Mouse (Mus musculus) stomach, embryonic 16.5 days (tissue): ENCODE measurements at regions not wholly inside any gene's neighbourhood (a gene's known extent, or its start where the extent isn't known, plus 50 kb on each side); places are given as distances from the start of the nearest gene placed in this dataset.
A peak's percentile ranks its signal among the peaks of the same experiment; 100 is the strongest.

Source experiments
- ATAC-seq: fragments of 200-750 bp; cut with Nextera tagmentation; 2 replicates; pipeline ENCODE4 v1.8.0; 2017; ENCODE audit warnings: moderate number of reproducible peaks, moderate TSS enrichment; ENCODE audit not compliant: insufficient read depth, low FRiP score
- H3K27ac ChIP-seq: fragments of 300-500 bp; sonication (generic); 2 replicates; pipeline ENCODE4 v1.5.1; 2014; ENCODE audit warnings: low read length
- H3K27me3 ChIP-seq: fragments of 300-500 bp; sonication (generic); 2 replicates; pipeline ENCODE4 v1.6.1; 2014; ENCODE audit warnings: low read length, control low read depth, mixed read lengths; ENCODE audit not compliant: control insufficient read depth, insufficient read depth
- H3K36me3 ChIP-seq: fragments of 300-500 bp; sonication (generic); 2 replicates; pipeline ENCODE4 v1.6.1; 2014; ENCODE audit warnings: low read length; ENCODE audit not compliant: control insufficient read depth, insufficient read depth
- H3K4me1 ChIP-seq: fragments of 300-500 bp; sonication (generic); 2 replicates; pipeline ENCODE4 v1.6.1; 2014; ENCODE audit warnings: low read length, control low read depth, mixed read lengths; ENCODE audit not compliant: control insufficient read depth, insufficient read depth
- H3K4me2 ChIP-seq: fragments of 300-500 bp; sonication (generic); 2 replicates; pipeline ENCODE4 v1.6.1; 2014; ENCODE audit warnings: low read depth, low read length, mixed read lengths
- H3K4me3 ChIP-seq: fragments of 300-500 bp; sonication (generic); replicated peaks from 2 replicates; pipeline ENCODE4 v1.5.1; 2014; ENCODE audit warnings: mild to moderate bottlenecking, low read length
- H3K9ac ChIP-seq: fragments of 300-500 bp; sonication (generic); 2 replicates; pipeline ENCODE4 v1.6.1; 2014; ENCODE audit warnings: low read length
- H3K9me3 ChIP-seq: fragments of 300-500 bp; sonication (generic); replicated peaks from 2 replicates; pipeline ENCODE4 v1.6.1; 2016; ENCODE audit warnings: low read length, control low read depth; ENCODE audit not compliant: control insufficient read depth
- WGBS: fragments of 180-500 bp; shearing (Covaris S2); extraction: QIAGEN DNeasy Blood & Tissue Kit; methylation state at CpG from one replicate; pipeline ENCODE4 v1.1.7; 2014; 5-methylcytosine and 5-hydroxymethylcytosine counted together

GRCm38 (mm10) chr10:99519479-99519878 lies 240.0 kb downstream of the Csl start:
- Histone ChIP-seq H3K4me1 (peaks cover 9% of the 10 kb centered on the region), H3K27me3 (no peaks in the 10 kb centered on the region), H3K9ac (no peak overlapping the region), H3K36me3 (no peaks in the 10 kb centered on the region), H3K4me3 (no peak overlapping the region), H3K27ac (no peak overlapping the region), H3K9me3 (no peaks in the 10 kb centered on the region), H3K4me2 (no peak overlapping the region)
- WGBS: 45% methylated on average over 4 of the region's 4 CpGs
- ATAC-seq: no peak

GRCm38 (mm10) chr10:99523817-99524216 lies 235.6 kb downstream of the Csl start:
- no peak for ATAC-seq

GRCm38 (mm10) chr10:99524273-99525212 lies 234.9 kb downstream of the Csl start:
- ATAC-seq: peak; percentile 53; the same call in 1 of the 2 replicates
- Histone ChIP-seq H3K9ac (peak overlapping the region; percentile 49; the same call in 1 of the 2 replicates), H3K36me3 (no peaks in the 10 kb centered on the region), H3K27ac (peak overlapping the region; percentile 53; the same call in 1 of the 2 replicates), H3K27me3 (no peaks in the 10 kb centered on the region), H3K4me3 (peak overlapping the region; percentile 15), H3K9me3 (no peaks in the 10 kb centered on the region), H3K4me2 (peak overlapping the region; percentile 43), H3K4me1 (peaks cover 8% of the 10 kb centered on the region)
- WGBS: 16% methylated on average over 20 of the region's 20 CpGs

More at GRCm38 (mm10) chr10:99523817-99524216, 235.6 kb downstream of the Csl start:
- Histone ChIP-seq H3K9ac (no peak overlapping the region), H3K4me1 (peaks cover 11% of the 10 kb centered on the region), H3K27ac (no peak overlapping the region), H3K27me3 (no peaks in the 10 kb centered on the region), H3K9me3 (no peaks in the 10 kb centered on the region), H3K4me2 (peak overlapping the region; percentile 43), H3K36me3 (no peaks in the 10 kb centered on the region), H3K4me3 (no peak overlapping the region)
- 63% methylated on average over 5 of the region's 5 CpGs for WGBS

GRCm38 (mm10) chr10:99526148-99526547 lies 233.3 kb downstream of the Csl start:
- Histone ChIP-seq H3K27ac (no peak overlapping the region), H3K9me3 (no peaks in the 10 kb centered on the region), H3K36me3 (no peaks in the 10 kb centered on the region), H3K4me1 (peaks cover 8% of the 10 kb centered on the region; the same call in 1 of the 2 replicates), H3K4me2 (no peak overlapping the region), H3K9ac (no peak overlapping the region), H3K4me3 (no peak overlapping the region), H3K27me3 (no peaks in the 10 kb centered on the region)
- WGBS: 76% methylated on average over 4 of the region's 4 CpGs
- ATAC-seq: no peak

GRCm38 (mm10) chr10:99526561-99526960 lies 232.9 kb downstream of the Csl start:
- no peak overlapping the region for H3K27ac ChIP-seq
- H3K4me1 ChIP-seq: peaks cover 8% of the 10 kb centered on the region; the same call in 1 of the 2 replicates
- H3K27me3 ChIP-seq: no peaks in the 10 kb centered on the region
- H3K4me3 ChIP-seq: no peak overlapping the region
- WGBS: 83% methylated on average over 5 of the region's 5 CpGs
- no peak overlapping the region for H3K9ac ChIP-seq
- no peaks in the 10 kb centered on the region for H3K9me3 ChIP-seq
- no peak for ATAC-seq
- no peak overlapping the region for H3K4me2 ChIP-seq
- no peaks in the 10 kb centered on the region for H3K36me3 ChIP-seq

- Histone ChIP-seq H3K27me3 (no peaks in the 10 kb centered on the region), H3K4me3 (no peak overlapping the region), H3K4me1 (peaks cover 14% of the 10 kb centered on the region), H3K27ac (no peak overlapping the region), H3K9ac (no peak overlapping the region), H3K4me2 (no peak overlapping the region), H3K36me3 (no peaks in the 10 kb centered on the region), H3K9me3 (no peaks in the 10 kb centered on the region)
- ATAC-seq: no peak
Observed at GRCm38 (mm10) chr10:99531104-99531503, 228.4 kb downstream of the Csl start.

GRCm38 (mm10) chr10:99531556-99531955 lies 227.9 kb downstream of the Csl start:
- Histone ChIP-seq H3K4me1 (peaks cover 14% of the 10 kb centered on the region), H3K27me3 (no peaks in the 10 kb centered on the region), H3K4me2 (no peak overlapping the region), H3K4me3 (no peak overlapping the region), H3K27ac (no peak overlapping the region), H3K36me3 (no peaks in the 10 kb centered on the region), H3K9me3 (no peaks in the 10 kb centered on the region), H3K9ac (no peak overlapping the region)
- ATAC-seq: no peak

GRCm38 (mm10) chr10:99531992-99532391 lies 227.5 kb downstream of the Csl start:
- Histone ChIP-seq H3K9me3 (no peaks in the 10 kb centered on the region), H3K4me1 (peaks cover 14% of the 10 kb centered on the region), H3K4me2 (no peak overlapping the region), H3K9ac (no peak overlapping the region), H3K36me3 (no peaks in the 10 kb centered on the region), H3K27me3 (no peaks in the 10 kb centered on the region), H3K27ac (peak overlapping the region; percentile 4; the same call in 1 of the 2 replicates), H3K4me3 (no peak overlapping the region)
- 41% methylated on average over 7 of the region's 7 CpGs for WGBS
- no peak for ATAC-seq

GRCm38 (mm10) chr10:99532697-99533119 lies 226.8 kb downstream of the Csl start:
- no peak for ATAC-seq
- 49% methylated on average over 3 of the region's 3 CpGs for WGBS

More at GRCm38 (mm10) chr10:99532697-99533119, 226.8 kb downstream of the Csl start:
- Histone ChIP-seq H3K27ac (no peak overlapping the region), H3K4me2 (no peak overlapping the region), H3K9me3 (no peaks in the 10 kb centered on the region), H3K4me1 (peaks cover 14% of the 10 kb centered on the region), H3K9ac (no peak overlapping the region), H3K4me3 (no peak overlapping the region), H3K36me3 (no peaks in the 10 kb centered on the region), H3K27me3 (no peaks in the 10 kb centered on the region)
